Mouse (Mus musculus) natural killer cell, adult 2 months (primary cell): ENCODE results near the gene Olfr473.
"Not testable (repeated sequence)": the region's sequence is repeated elsewhere in the genome, so short reads cannot be mapped to it uniquely, and the experiment has no call there.

Experiments
- DNase-seq, 2 experiments: peaks; one replicate each; pipeline ENCODE4 v3.0.0; 2022; ENCODE audit warnings: low spot score in 2 of 2

Olfr473 gene

DNA sequence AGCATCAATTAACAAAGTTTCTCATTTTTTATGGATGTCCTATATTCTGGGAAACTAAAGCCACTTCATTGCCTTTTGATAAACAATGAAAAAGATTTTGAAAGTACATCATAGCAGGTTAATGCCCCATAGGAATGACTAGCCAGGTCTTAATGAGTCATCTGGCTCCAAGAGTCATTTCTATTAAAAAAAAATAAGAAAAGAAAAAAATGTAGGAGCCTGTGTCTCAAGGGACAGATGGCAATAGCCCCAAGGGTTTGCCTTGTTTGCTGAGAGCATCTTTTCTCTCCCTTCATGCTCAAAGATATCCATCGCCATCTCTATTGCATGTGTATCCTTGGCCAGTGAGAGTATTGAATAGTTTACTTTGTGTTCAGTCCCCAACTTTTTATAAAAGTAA is at the start of gene Olfr473:
Gene Olfr473, plus strand, starts transcription at position 301 of the 400 bp plus-strand sequence.
- no peak for DNase-seq

DNA sequence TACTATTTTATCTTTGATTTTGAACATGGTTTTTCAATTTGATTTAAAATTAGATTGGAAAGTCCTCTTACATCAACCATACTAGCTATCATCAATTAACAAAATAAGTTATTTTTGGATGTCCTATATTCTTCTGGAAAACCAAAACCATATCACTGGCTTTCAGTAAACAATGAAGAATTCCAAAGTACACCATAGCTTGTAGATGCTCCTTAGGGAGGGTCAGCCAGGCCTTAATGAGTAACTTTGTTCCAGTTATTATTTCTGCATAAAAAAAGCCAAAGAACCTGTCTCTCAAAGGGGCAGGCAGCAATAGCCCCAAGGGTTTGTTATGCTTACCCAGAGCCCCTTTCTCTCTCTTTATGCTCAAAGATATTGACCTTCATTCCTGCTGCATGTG is 32.6 kb upstream of the Olfr473 start, which contains the start of gene Olfr472:
Gene Olfr472, plus strand, starts transcription at position 301 of the 400 bp plus-strand sequence.
- DNase-seq, result no peak

DNA sequence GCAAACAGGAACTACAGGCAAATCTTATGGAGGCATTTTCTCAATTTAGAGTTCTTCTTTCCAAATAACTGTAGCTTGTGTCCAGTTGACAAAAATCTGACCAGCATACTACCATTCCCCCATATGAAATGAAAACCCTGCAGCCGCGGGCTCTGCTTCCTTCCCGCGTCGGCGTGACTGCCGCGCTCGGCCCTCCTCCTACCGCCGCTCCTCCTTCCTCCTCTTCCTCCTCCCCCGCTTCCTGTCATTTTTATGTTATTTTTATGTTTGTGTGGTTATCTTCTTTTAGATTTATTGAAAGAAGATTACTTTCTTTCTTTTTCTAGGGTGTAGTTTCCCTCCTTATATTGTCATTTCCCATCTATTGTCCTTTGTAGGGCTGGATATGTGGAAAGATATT is 22.3 kb downstream of the Olfr473 start:
- not testable (repeated sequence) for DNase-seq

DNA sequence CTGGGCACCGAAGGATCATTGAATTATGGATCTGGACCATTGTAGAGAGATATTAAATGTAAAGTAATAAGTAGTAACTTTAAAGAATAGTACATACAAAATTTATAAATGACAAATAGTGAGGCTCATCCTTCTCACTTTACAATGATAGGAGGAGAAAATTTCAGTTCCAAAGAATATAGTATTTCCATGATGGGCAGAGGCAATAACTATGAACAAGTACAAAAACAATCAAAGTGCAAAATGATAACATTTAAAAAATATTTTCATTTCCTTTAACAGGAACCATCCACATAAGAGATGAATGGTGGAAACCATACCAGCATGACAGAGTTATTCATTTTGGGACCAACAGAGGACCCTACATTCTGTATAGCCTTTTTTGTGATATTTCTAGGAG is 24.1 kb downstream of the Olfr473 start, which contains the start of gene Olfr474:
Gene Olfr474, plus strand, starts transcription at position 301 of the 400 bp plus-strand sequence.
- no peak for DNase-seq

DNA sequence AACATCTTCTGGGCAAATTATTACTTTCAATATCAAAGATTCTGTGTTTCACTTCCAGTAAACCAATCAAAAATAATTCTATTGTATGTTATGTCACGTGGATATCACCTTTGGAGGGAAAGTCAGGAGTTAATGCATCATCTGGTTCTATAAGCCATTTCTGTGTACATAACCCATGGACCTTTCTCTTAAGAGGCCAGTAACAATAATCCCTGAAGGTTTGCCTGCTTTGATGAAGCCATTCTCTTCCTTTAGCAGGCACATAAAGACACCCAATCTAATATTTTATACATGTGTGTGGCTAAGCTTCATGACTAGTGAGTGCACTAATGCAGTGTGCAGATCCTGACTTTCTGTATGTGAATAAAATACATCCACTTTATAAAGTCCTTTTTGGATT is 34.3 kb downstream of the Olfr473 start, which contains the start of gene Olfr476:
Gene Olfr476, plus strand, starts transcription at position 301 of the 400 bp plus-strand sequence.
- DNase-seq, result no peak
